In the genomic region with DNA sequence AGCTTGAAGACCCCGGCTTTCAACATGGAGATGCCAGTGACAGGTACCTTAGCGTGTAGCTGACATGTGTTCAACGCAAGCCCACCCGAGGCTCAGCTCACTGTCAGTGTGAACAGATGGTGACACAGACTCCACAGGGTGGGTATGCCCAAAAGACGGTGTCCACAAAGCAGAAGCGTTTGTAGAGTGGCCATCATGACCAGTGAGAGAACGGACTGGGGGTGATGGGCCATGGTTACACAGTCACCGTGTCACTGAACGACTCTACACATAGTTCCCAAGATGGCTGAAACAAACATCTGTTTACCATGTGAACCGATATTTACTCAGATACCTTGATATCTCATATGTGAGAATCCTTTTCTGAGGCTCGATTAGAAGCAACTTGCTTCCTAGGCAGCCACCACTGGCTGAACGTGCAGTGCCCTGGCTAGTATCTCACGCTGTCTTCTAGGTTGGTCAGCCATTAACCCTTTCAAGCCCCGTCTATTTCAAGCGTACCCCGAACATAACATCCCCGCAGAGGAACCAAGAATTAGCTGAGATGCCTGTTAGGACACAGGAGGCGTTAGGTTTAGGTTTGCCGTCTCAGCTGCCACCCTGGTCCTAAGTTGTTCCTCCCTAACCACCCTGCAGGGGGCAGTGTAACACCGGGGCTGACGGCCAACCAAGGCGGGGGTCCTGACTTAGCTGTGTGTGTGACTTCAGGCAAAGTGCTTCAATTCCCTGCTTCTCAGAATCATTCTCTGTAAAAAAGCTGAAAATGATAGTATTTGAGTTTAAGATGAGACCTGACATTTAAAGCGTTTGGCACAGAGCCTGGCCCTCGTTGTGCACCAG, we compare ENCODE assay signal across 7 mouse cellular contexts. TPM values are rescaled to one million over a fixed set of nuclear protein-coding genes. Genes with fewer than 3 reads are reported as not detected.
DNase-seq lines count a peak whose midpoint lies in the region; ATAC-seq and TF ChIP-seq lines count a peak whose summit lies in the region.

No protein-coding gene starts in this region.

- WGBS in forebrain, embryonic 11.5 days, result 49% methylated on average over 24 of the region's 24 CpGs
- WGBS in hindbrain, postnatal 0 days, result 40% methylated on average over 24 of the region's 24 CpGs
- WGBS in small intestine, adult 2 months, result 45% methylated on average over 24 of the region's 24 CpGs

- CTCF ChIA-PET in Patski (lab: Charles Lee), result interaction anchor here (0.8 to 1.7 kb wide), 9 partner anchors 8 to 461 kb away, joined by 3 to 4 read pairs (median 3); no protein-coding TSS in a partner anchor

- TF ChIP-seq CTCF in Patski (IDR thresholded peaks at IDR 0.05), result peak; percentile 95
- peak; percentile 99 for TF ChIP-seq CTCF in brain, embryonic 14.5 days (IDR thresholded peaks at IDR 0.05; ENCODE audit: borderline replicate concordance, extremely low read depth, insufficient read depth, insufficient read length)
- peak; percentile 98 for TF ChIP-seq CTCF in hindbrain, postnatal 0 days (IDR thresholded peaks at IDR 0.05; ENCODE audit: low read depth)
- TF ChIP-seq CTCF in small intestine, adult 2 months (IDR thresholded peaks at IDR 0.05; ENCODE audit: extremely low read depth, insufficient read length, insufficient replicate concordance, low read depth, low read length), result peak; percentile 62; the same call in 1 of the 2 replicates

- peak; percentile 46 for ATAC-seq in Patski
- ATAC-seq in forebrain, embryonic 11.5 days (replicated peaks; ENCODE audit: low FRiP score), result peak; percentile 71
- peak; percentile 87 for ATAC-seq in hindbrain, postnatal 0 days
- ATAC-seq in megakaryocyte-erythroid progenitor cell, adult 5-6 weeks (replicated peaks; ENCODE audit: low FRiP score, low TSS enrichment, poor library complexity, severe bottlenecking), result peak; percentile 62

- H3K27me3 ChIP-seq in Patski, result no peaks in the 10 kb centered on the region
- no peaks in the 10 kb centered on the region for H3K27me3 ChIP-seq in forebrain, embryonic 11.5 days (ENCODE audit: control insufficient read depth, insufficient read depth, low read length)
- no peaks in the 10 kb centered on the region for H3K27me3 ChIP-seq in hindbrain, postnatal 0 days (ENCODE audit: insufficient read depth, low read length)
- no peaks in the 10 kb centered on the region for H3K27me3 ChIP-seq in small intestine, adult 2 months (ENCODE audit: control insufficient read depth, insufficient read depth, low read length)

- H3K9ac ChIP-seq in forebrain, embryonic 11.5 days (ENCODE audit: low read length), result no peak overlapping the region
- no peak overlapping the region for H3K9ac ChIP-seq in hindbrain, postnatal 0 days (replicated peaks; ENCODE audit: low read length)

- DNase-seq in Patski (ENCODE audit: low read depth, low spot score), result no peak
- peak; percentile 91 for DNase-seq in brain, embryonic 14.5 days (ENCODE audit: low read depth)
- DNase-seq in forebrain, embryonic 11.5 days (ENCODE audit: low spot score), result peak; percentile 87
- peak; percentile 88 for DNase-seq in hindbrain, postnatal 0 days (ENCODE audit: low spot score)
- DNase-seq in left cerebral cortex, postnatal 10 days (ENCODE audit: extremely low spot score in 1 of 2, low spot score in 2 of 2), result peak; percentile 66 to 83

- H3K27ac ChIP-seq in forebrain, embryonic 11.5 days (ENCODE audit: low read depth, low read length), result no peak overlapping the region
- H3K27ac ChIP-seq in hindbrain, postnatal 0 days, result no peak overlapping the region
- no peak overlapping the region for H3K27ac ChIP-seq in small intestine, adult 2 months (ENCODE audit: insufficient read depth, low read depth, low read length)

- in situ Hi-C loops in Patski (cut with MboI; ENCODE audit: low pct_unique_long_range_greater_than_20kb), result loop anchor here (10.0 kb wide), 1 partner anchor 242 kb away; no protein-coding TSS in a partner anchor

- no peaks in the 10 kb centered on the region for H3K4me1 ChIP-seq in forebrain, embryonic 11.5 days (replicated peaks; ENCODE audit: control insufficient read depth, insufficient read depth, low read length)
- H3K4me1 ChIP-seq in hindbrain, postnatal 0 days (ENCODE audit: insufficient read depth, low read length), result no peaks in the 10 kb centered on the region
- no peaks in the 10 kb centered on the region for H3K4me1 ChIP-seq in small intestine, adult 2 months (ENCODE audit: control insufficient read depth, insufficient read depth, insufficient read length, low read length)

- POLR2A ChIA-PET in Patski (lab: Charles Lee), result no interaction called here

- H3K9me3 ChIP-seq in forebrain, embryonic 11.5 days (ENCODE audit: control insufficient read depth, low read length), result no peaks in the 10 kb centered on the region
- no peaks in the 10 kb centered on the region for H3K9me3 ChIP-seq in hindbrain, postnatal 0 days (ENCODE audit: low read length)

- TF ChIP-seq POLR2A in brain, embryonic 14.5 days (IDR thresholded peaks at IDR 0.05; ENCODE audit: borderline replicate concordance, extremely low read depth, insufficient read depth, insufficient read length, poor library complexity, severe bottlenecking), result no peak
- no peak for TF ChIP-seq POLR2A in small intestine, adult 2 months (IDR thresholded peaks at IDR 0.05; ENCODE audit: low read depth, low read length)

- no peak overlapping the region for H3K4me3 ChIP-seq in forebrain, embryonic 11.5 days (ENCODE audit: low read depth, low read length)
- no peak overlapping the region for H3K4me3 ChIP-seq in hindbrain, postnatal 0 days (ENCODE audit: low read length)
- H3K4me3 ChIP-seq in small intestine, adult 2 months (ENCODE audit: low read depth, low read length), result no peak overlapping the region

- intact Hi-C loops in left cerebral cortex, postnatal 10 days (cut with DNase I), result loop anchor here (5.0 to 10.0 kb wide), 4 partner anchors 164 to 1910 kb away; a partner anchor contains a TSS

- no peak overlapping the region for H3K4me2 ChIP-seq in forebrain, embryonic 11.5 days (ENCODE audit: low read depth, low read length, severe bottlenecking)
- peak overlapping the region; percentile 35 for H3K4me2 ChIP-seq in hindbrain, postnatal 0 days (ENCODE audit: low read depth, low read length)

- no peaks in the 10 kb centered on the region for H3K36me3 ChIP-seq in forebrain, embryonic 11.5 days (ENCODE audit: control insufficient read depth, insufficient read depth, low read length)
- no peaks in the 10 kb centered on the region for H3K36me3 ChIP-seq in hindbrain, postnatal 0 days (ENCODE audit: insufficient read depth, low read length)
- H3K36me3 ChIP-seq in small intestine, adult 2 months (ENCODE audit: control insufficient read depth, insufficient read depth, low read length), result no peaks in the 10 kb centered on the region

RNA-seq across cellular contexts. Expression of a gene that starts 10.9 kb away (rescaled TPM):
- polyA plus RNA-seq in Patski (2021), result 0.04 TPM
- polyA plus RNA-seq in brain, embryonic 14.5 days (2012; rRNA removed), result 1.6 and 3.0 TPM in 2 replicates
- polyA plus RNA-seq in forebrain, embryonic 11.5 days (2014; fragmentation: Nextera tagmentation; extraction: Ambion mirVana), result 0.39 and 0.47 TPM in 2 replicates
- total RNA-seq in hindbrain, postnatal 0 days (2014; rRNA removed), result 2.0 and 2.7 TPM in 2 replicates
- 2.5 and 3.1 TPM in 2 replicates for polyA plus RNA-seq in hindbrain, postnatal 0 days (2015; fragmentation: Nextera tagmentation; extraction: Ambion mirVana)
- 1 to 10 TPM; 6.1 to 7.2 TPM for total RNA-seq in left cerebral cortex, postnatal 10 days (2021)
- total RNA-seq in megakaryocyte-erythroid progenitor cell, adult 5-6 weeks (2014; fragmentation: Nextera tagmentation), result not detected in 2 replicates
- total RNA-seq in megakaryocyte-erythroid progenitor cell, adult 5-6 weeks (2017), result not detected in 2 replicates
- polyA plus RNA-seq in small intestine, adult 2 months (2012; rRNA removed), result 0.03 TPM in 1 of 2 replicates, not detected in the other

RNA-seq across cellular contexts. Expression of a gene that starts 55.9 kb away (rescaled TPM):
- polyA plus RNA-seq in Patski (2021), result 7.9 TPM
- 16.5 and 17.6 TPM in 2 replicates for polyA plus RNA-seq in brain, embryonic 14.5 days (2012; rRNA removed)
- polyA plus RNA-seq in forebrain, embryonic 11.5 days (2014; fragmentation: Nextera tagmentation; extraction: Ambion mirVana), result 20.5 and 21.5 TPM in 2 replicates
- 21.4 and 40.7 TPM in 2 replicates for total RNA-seq in hindbrain, postnatal 0 days (2014; rRNA removed)
- 8.1 and 10.8 TPM in 2 replicates for polyA plus RNA-seq in hindbrain, postnatal 0 days (2015; fragmentation: Nextera tagmentation; extraction: Ambion mirVana)
- 10 to 100 TPM; 11.2 to 12.6 TPM for total RNA-seq in left cerebral cortex, postnatal 10 days (2021)
- total RNA-seq in megakaryocyte-erythroid progenitor cell, adult 5-6 weeks (2014; fragmentation: Nextera tagmentation), result 11.6 and 11.9 TPM in 2 replicates
- total RNA-seq in megakaryocyte-erythroid progenitor cell, adult 5-6 weeks (2017), result 2.7 and 6.7 TPM in 2 replicates
- 0.76 and 0.96 TPM in 2 replicates for polyA plus RNA-seq in small intestine, adult 2 months (2012; rRNA removed)

RNA-seq across cellular contexts. Expression of a gene that starts 56.3 kb away (rescaled TPM):
- polyA plus RNA-seq in Patski (2021), result 116 TPM
- polyA plus RNA-seq in brain, embryonic 14.5 days (2012; rRNA removed), result 7.6 and 8.1 TPM in 2 replicates
- 20.5 and 20.6 TPM in 2 replicates for polyA plus RNA-seq in forebrain, embryonic 11.5 days (2014; fragmentation: Nextera tagmentation; extraction: Ambion mirVana)
- 12.2 and 17.0 TPM in 2 replicates for total RNA-seq in hindbrain, postnatal 0 days (2014; rRNA removed)
- 14.7 and 15.9 TPM in 2 replicates for polyA plus RNA-seq in hindbrain, postnatal 0 days (2015; fragmentation: Nextera tagmentation; extraction: Ambion mirVana)
- total RNA-seq in left cerebral cortex, postnatal 10 days (2021), result 10 to 100 TPM; 16.4 to 18.2 TPM
- 7.4 and 11.7 TPM in 2 replicates for total RNA-seq in megakaryocyte-erythroid progenitor cell, adult 5-6 weeks (2014; fragmentation: Nextera tagmentation)
- 3.7 and 4.0 TPM in 2 replicates for total RNA-seq in megakaryocyte-erythroid progenitor cell, adult 5-6 weeks (2017)
- polyA plus RNA-seq in small intestine, adult 2 months (2012; rRNA removed), result 0.47 and 0.53 TPM in 2 replicates
